Mouse (Mus musculus): ENCODE measurements at regions not wholly inside any gene's neighbourhood (a gene's known extent, or its start where the extent isn't known, plus 50 kb on each side); places are given as distances from the start of the nearest gene placed in this dataset.

DNA sequence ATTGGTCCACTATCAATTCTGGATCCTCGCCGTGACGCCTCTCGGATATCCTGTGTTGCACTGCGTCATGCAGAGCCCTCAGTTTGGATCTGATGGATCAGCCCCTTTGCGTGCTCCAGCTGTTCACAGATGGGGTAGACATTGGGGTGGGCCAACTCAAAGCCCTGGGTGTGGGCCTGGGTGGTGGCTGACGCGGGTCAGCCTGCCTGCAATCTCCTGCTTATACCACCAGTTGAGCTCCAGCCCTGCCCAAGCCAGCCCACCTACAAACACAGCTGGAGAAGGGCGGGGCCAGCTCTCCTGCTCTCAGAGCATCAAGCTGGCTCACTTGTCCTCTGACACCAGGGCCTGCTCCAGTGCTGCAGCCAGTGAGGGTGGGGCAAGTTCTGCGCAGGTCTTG, 73.1 kb downstream of the Rps15a start:
- ATAC-seq, result no peak

DNA sequence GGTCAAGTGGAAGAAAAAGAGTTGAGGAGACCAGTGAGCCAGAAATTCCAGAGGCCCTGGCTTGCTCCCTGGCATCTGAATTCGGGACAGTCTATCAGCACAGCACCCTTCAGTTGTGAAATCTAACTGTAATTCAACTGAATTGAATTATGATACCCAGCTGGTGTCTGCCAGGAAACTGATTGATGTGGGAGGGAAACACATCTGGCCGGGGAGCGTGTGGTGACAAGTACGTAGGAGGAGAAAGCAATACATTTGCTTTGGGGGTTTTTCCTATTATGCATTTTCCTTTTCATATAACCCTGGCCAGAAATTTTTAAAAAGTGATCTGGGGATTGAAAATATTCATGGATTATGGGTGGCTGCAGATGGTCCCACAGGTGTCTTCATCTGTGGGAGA, 76.1 kb downstream of the Rps15a start:
- ATAC-seq, result peak; percentile 70

DNA sequence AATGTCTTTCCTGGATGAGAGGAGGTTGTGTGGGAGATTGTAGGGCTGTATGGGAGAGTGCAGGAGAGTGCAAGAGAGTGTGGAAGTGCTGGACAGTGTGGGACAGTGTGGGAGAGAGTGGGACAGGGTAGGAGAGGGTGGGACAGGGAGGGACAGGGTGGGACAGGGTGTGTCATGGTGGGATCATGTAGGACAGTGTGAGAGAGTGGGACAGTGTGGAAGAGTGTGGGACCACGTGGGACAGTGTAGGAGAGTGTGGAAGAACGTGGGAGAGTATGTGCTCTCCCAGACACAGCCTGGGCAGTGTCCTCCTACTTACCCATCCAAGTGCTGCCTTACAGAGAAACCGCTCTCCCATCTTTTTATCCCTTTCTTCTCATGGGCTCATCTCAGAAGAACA, 78.9 kb downstream of the Rps15a start:
- ATAC-seq, result no peak

DNA sequence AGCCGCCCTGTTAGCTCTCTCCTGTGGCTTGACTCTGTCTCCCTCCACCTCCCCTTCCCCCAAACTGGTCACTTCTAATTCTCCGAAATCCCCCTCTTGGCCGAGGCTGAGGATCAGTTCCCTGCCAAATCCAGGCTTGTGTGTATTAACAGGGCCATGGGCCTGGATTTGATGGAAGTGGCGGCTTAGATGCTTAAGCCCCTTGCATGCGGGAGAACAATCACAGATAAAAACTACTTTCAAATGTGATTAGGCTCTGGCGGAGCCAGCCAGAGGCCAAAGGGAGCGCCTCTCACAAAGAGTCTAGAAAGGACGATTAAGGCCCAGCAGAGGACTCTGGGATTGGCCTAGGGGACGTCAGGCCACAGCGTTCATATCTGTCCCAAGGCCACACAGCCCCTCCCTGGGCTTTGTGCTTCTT, 89.9 kb downstream of the Rps15a start:
- ATAC-seq, result no peak

DNA sequence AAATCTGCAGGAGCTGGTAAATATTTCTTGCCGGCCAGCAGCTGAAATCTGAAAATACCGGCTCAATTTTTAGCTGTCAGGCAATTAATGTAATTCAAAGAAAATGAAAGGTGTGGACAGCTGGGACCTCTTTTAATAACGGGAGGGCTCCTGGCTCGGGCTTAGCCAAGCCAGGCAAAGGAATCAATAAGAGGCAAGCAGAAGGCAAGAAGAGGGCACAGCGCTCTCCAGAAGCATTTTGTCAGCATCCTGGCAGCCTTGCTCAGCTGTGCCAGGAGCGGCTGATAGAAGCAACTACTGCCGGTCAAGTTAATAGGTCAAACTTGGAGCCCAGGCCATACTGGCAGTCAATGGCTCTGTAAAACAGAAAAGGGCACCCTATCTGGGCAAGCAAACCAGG, 111.4 kb downstream of the Rps15a start:
- ATAC-seq, result no peak

DNA sequence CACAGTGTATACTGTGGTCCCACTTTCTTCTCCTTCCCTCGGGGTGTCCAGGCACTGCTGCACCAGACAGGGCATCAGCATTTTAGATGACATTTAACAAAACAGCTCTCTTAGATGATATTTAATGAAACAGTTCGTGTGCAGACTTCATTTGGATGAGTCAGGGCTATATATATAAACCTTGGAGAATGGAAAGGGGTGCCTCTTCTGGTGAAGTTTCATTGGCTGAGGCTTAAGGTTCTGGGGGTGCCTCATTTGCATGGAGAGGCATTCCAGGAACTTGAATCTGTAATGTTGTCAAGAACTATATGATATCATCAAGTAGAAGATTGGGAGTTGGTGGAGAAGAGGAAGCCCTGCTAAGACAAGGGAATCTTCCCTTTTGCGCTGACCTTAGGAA, 114.1 kb downstream of the Rps15a start:
- ATAC-seq, result no peak

DNA sequence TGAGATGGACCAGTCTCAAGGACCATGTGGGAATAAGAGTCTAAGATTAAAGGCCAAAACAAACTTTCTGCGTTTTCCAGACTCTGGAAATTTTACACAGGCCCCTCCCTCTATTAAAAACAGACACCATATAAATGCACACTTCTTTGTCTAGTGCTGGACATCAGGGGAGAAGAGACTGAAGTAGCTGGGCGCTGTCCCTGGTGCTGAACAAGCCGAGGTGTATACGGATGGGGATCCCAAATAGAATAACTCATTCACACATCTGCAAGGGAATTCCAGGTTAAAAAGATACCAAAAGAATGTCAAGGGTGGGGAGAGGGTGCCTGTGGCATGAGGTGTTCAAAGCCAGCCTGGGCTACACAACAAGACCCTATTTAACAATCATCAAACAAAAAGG, 114.9 kb downstream of the Rps15a start:
- no peak for ATAC-seq

DNA sequence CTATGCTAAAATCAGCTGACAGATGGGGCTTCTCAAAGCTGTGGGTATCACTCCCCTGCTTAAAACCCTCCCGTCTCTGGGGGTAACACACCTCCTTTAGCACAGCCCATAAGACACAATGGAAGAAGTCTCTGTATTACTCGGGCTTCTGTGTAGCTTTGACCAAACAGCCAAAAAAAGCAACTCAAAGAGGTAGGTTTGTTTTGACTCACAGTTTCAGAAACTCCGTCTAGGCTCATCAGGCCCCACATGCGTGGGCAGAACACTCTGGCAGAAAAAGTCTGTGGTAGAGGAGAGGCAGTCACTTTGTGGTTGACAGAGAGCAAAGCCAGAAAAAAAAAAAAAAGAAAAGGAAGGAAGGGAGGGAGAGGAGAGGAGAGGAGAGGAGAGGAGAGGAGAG, 133.8 kb downstream of the Rps15a start:
- peak; percentile 35 for ATAC-seq

DNA sequence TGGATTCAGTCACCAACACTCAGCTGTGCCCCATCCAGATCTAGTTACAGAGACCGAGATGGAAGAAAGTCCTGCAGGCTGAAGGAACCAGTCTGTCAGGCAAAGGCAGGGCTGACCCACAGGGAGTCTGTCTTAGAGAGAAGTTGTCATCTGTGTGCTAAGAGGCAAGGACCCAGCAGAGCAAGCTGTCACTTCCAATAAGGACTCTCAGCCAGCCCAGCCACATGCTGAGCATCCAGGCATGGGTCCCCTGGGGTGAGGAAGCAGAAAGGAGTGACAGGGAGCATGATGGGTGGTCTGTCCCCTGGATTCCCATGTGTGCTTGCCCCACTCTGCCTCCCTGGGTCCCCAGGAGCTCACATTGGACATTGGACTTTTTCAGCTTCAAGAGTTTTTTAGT, 144.8 kb downstream of the Rps15a start:
- no peak for ATAC-seq

DNA sequence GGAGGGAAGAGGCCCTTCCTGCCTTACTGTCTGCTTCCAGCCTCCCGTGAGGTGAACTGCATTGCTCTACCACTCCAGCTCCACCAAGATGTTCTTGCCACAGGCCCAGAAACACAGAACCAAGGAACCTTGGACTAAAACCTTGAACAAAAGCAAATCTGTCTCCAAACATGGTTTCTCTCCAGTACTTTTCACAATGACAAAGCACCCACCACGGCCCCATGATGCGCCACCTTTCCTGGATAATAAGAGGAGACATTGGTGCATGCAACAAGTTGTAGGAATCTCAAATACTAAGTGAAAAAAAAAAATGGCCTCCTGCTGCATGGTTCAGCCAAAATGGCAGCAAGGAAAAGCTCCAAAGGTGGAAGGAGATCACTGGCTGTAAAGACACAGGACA, 172.6 kb downstream of the Rps15a start:
- no peak for ATAC-seq

DNA sequence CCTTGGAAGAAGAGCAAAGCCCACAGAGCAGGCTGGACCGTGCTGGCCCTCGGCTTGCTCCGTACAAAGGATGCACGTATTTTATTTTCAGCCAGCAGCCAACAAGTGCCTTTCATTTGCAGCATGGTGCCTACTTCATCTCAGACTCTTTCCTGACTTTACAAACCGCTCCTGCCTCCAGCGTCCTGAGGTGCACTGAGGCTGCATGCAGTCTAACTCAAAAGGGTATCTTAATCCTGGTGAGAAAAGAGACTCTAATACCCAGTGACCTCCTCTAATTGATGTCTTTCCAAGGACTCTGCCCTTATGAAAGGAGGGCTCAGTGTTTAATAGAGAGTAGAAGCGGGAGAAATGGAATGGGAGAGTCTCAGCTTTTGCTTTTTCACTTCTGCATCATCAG, 176.4 kb downstream of the Rps15a start:
- no peak for ATAC-seq

DNA sequence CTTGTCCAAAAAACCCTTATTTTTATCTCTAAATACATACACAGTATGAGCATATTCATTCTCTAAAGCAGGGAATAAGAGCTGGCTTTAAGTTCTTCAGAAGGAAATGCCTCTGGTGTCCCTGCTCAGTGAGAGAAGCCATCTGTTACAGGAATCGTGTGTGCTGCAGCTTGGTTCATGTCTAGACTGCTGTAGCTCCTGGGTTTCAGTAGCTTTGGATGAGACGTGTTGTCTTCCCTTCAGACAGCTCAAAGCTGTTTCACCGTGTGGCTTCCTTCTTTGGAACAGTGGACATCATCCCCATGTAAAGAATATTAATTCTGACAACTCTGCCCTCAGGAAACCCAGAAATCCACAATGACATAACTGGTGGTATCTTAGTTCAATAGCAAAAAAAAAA, 181.1 kb downstream of the Rps15a start:
- no peak for ATAC-seq

DNA sequence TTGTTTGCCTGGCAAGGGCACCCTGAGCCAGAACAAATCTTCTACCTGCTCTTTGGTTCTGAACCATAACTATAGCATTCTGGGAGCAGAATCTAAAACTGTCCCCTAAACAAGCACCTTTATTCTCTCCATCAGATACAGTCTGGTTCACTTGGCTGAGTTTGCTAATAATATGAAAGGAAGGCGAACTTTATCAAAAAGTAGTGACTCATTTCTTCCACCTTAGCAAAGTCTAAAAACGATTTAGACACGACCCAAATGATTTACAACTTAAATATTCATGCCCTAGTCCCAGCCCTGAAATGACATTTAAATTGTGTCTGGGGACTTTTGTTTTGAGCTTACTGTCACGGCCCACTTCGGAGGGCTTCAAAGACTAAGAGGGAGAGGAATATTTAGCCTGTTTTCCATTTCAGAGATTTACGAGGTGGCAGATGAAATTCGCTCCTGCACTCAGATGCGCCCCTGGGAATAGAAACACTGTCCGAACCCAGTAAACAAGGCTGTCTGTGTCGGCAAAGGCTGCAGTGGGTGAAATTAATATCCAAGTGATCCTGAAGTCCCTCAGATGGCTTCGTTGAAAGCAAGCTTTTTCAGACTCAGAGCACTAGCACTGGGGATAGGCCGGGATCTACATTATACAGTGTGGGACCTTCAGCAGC, 184.6 kb downstream of the Rps15a start:
- peak; percentile 54 for ATAC-seq

DNA sequence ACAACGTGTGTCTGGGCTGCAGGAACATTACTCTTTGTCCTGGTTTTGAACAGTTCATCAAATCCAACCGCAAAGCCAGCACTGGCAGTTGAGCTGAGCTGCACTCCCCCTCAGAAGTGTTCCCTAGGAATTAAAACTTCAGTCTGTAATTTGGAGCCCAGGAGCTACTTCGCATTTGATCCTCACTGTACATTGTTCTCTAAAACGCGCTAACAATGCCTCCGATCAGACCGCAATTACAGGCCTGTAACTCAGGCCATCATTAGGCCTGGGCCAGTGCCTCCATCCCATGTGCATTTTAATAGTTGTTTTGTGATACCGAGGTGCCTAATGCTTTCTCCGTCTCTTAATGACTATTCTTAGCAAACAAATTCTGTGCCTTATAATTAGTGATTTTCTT, 185.6 kb downstream of the Rps15a start:
- ATAC-seq, result no peak

DNA sequence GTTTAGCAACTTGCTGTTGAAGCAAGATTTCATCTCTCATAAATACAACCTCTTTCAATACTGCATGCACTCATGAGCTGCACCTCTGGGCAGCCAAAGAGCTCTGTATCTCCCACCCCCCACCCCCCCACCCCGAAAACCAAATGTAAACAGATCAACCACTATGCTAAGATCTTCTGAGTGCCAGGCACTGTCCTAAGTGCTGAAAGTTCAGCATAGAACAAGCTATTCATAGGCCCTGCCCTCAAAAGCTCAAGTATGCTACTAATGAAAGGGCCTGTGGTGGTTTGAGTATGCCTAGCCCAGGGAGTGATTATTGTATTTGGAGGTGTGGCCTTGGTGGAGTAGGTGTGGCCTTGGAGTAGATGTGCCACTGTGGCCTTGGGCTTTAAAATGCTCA, 189.6 kb downstream of the Rps15a start:
- ATAC-seq, result no peak

DNA sequence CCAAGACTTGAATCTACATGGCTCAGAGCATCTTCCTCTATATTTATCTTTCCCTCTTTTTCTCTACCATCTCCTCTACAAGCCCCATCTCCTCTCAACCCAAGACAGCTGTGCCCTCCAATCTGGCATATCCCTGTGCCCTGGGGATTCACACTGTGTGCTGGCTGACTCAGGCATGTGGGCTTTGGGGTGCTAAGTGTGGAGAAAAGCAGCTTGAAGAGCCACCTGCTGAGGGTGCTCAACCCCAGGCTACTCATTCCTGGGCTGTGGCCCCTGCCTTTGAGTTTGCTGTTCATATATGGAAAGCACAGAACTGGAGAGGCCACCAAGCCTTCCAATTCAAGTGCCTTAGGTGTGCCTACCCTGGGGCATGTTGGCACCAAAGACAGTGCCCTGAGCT, 193.7 kb downstream of the Rps15a start:
- ATAC-seq, result no peak

DNA sequence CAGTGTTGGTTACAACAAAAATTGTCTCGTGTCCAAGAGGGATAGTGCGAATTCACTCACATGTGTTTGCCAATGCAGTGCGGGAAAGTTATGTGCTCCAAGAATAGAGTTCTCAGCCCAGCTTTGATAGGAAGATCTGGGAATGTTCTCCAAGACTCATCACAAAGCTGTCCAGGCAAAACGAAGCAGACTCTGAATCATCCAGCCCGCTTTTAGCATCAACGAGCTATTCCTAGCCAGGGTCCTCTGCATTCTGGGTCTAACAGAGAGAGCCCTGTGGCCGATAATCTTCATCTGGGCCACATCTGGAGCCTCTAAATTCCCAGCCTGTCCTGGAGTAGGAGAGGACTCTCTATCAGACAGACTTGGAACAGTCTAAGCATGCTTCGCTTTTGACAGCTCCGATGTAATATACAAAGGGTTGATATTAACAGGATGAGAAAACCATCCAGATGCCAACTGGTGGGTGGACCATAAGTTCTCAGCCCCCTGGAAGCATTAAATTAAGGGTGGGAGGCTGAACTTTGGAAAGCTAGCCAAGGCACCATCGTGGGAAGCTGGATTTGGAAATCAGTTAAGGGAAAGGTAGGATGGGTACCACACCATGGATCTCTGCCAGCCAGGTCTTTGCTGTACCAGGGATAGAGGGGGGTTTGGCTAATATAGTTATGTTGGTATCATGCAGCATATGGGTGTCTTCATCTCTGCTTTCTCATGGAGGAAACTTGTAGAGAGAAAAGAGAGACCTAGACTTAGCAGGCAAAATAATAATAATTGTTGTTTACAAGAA, 197.6 kb downstream of the Rps15a start:
- ATAC-seq, result no peak

DNA sequence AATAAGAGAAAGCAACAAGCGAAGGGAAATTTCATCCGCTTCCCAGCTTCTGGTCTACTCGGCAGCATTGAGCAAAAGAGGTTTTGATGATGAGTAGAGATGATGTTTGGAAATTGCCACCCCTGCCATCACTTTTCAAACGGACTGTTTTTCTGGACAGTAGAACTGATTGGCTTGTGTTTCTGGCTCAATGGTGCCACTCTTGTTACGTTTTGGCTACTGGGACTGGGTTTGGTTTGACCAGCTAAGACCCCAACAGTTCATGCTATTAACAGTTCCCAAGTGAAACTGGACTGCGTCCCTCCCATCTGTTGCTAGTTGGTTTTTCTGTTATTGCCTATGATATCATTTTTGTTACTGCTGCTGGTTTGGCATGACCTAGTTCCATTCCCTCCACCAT, 199.1 kb downstream of the Rps15a start:
- ATAC-seq, result no peak

DNA sequence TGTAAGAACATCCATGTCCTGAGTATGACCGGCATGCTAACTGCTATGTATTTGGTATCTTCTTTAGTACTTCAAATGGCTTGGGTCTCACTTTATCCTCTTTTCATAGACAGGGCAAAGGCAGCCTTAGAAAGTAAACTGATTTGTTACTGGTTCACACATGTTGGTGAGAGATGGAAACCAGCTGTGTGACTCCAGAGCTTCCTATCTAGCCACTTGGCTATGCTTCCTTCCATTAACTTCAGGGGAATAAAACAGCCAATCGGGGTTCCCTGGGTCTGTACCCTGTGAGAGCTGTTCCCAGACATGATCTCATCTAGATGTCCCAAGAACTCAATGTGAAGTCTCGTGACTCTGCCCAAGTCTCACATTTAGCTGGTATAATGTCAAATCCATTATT, 203.5 kb downstream of the Rps15a start:
- no peak for ATAC-seq

DNA sequence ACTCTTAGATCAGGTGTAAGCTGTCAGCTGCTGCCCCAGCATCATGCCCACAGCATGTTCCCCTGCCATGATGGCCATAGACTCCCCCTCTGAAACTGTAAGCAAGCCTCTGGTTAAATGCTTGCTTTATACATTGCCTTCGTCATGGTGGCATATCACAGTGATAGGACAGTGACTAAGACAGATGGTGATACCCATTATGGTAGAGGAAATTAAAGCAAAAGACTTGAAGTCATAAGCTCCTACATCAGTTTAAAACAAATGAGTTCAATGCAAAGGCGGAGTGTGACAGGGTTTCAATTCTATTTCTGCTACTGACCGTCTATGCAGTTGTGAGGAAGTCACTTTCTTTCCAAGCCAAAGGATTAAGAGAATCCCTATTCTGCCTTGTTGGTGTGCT, 204.9 kb downstream of the Rps15a start:
- no peak for ATAC-seq

DNA sequence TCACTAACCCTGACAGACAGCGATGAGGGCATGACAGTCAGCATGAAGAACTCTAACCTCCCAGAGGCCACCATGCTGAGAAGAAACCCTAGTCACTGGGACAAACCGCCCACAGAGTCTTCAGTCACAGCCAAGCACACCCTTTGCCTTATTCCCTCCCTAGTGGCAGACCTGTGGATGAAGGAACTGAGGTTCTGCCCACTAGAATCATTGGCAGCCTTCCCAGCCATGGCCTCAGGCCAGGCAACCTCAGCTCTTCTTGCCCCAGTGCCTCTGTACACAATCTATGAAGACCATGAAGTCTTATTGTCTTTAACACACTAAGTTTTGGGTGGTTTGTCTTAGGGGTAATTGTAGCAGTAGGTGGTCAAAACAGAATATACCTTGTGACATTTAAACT, 219.5 kb downstream of the Rps15a start:
- ATAC-seq, result no peak

DNA sequence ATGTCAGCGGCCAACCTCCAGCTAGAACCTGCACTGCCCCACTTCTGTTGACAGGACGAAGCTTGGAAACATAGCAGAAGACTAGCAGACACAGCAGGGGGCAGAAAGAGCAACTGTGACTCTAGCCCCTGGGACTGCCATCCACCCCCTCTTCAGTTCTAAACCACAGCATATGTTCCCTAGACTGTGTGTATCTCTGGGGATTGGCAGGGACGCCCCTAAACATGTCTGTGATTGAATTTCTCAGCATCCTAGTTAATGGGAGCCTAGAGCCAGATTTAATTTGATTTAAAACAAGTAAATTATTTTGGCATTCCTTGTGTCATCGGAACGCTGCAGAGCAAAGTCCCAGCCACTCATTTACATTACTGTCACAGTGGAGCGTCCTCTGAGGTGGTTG, 228.7 kb downstream of the Rps15a start:
- ATAC-seq, result no peak

DNA sequence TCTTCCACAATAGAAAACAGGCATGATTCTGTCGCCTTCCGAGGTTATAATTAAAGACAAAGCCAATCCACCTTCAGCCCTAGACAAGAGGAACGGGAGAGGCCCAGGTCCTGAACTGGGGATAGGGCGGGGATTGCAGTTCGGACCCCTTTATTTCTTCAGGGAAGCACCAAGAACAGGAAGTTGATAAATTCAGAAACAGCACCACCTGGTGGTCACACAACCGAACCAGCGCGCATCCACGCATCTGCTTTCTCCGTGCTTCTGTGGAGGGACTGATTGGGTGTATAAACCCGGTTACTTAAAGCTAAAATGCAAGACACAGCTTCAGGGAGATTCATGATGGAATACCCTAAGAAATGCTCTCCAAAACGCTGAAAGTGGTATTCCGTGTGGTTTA, 233.2 kb downstream of the Rps15a start:
- ATAC-seq, result peak; percentile 52

DNA sequence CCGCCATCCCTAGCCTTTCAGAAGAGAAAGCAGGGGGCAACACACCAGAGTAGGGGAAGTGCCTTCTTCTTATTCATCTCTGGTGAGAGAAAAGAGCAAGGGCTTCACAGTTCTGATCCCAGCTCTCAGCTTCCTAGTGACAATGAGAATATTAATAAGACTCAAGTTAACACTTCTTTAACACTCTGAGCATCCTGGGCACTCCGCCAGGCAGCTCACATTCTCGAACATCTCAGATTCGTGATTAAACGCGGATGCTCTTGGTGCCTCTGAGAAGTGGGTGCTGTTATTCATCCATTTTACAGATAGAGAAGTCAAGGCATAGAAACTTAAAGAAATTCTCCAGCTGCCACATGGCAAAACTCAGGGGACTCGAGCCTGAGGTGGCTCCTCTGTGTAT, 237.1 kb downstream of the Rps15a start:
- no peak for ATAC-seq

DNA sequence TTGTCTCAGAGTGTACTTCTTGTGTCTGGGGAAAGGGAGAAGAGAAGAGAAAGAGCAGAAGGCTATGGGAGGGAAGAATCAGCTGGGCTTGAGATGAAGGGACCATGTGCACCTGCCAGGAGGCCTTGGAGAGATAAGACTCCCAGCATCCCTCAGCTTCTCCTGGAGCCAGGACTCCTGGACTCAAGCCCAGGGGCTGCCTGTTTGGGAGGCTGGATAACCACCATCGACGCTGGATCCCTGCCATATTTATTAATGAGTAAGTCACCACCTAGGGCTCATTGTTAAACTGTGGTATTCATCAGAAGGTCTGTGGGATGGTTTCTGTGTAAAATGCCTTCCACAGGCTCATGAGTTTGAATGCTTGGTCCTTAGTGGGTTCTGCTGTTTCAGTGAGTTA, 240.7 kb downstream of the Rps15a start:
- ATAC-seq, result no peak
